Mouse (Mus musculus) gastrocnemius, postnatal 36 days (tissue): ENCODE measurements at regions not wholly inside any gene's neighbourhood (a gene's known extent, or its start where the extent isn't known, plus 50 kb on each side); places are given as distances from the start of the nearest gene placed in this dataset.
"Not testable (repeated sequence)": the region's sequence is repeated elsewhere in the genome, so short reads cannot be mapped to it uniquely, and the experiment has no call there.

Experiments
- DNase-seq, 2 experiments: peaks; one replicate each; pipeline ENCODE4 v3.0.0; 2022
- intact Hi-C: fragments of 180-260 bp; cut with DNase I; formaldehyde crosslinking; loops from one replicate; pipeline ENCODE4 v1.15.1; 2025

DNA sequence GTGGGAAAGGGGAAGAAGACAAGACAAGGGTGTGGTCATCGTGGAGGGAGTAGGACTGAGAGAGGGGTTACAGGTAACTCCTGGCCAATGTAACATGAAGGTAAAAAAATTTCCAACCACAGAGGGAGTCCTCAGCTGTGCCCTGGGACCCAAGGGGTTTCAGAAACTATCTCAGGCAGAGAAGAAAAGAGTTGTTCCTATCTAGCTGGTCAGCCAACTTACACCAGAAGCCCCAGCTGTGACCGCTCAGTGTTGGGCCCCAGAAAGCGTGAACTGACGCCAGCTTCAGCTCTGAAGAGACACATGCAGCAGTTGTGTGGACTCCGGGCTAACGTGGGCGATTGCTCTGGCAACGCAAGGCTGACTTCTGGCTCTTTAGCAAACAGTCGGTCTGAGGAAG, 52.2 kb downstream of the Rhob start:
- intact Hi-C loops: loop anchor here (2.0 kb wide), 2 partner anchors 49 to 121 kb away; no protein-coding TSS in a partner anchor

DNA sequence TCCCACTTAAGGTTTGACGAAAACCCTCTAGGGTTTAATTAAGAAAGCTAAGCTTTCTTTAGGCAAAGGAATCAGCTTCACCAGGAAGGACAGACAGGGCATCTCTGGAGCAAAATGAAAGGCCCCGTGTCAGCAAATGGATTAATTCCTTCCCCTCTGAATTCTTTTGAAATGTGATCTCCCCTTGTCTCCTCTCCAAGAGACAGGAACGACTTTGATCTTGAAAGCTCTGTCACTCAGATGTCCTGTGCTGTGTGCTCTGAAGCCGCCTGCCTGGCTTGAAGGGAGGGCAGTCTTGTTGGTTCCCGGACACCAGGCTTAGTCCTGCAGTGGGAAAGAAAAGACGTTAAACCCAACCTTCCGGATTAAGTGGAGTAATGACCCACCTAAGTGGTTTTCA, 52.8 kb downstream of the Rhob start:
- intact Hi-C loops: loop anchor here (2.0 kb wide), 2 partner anchors 50 to 120 kb away; no protein-coding TSS in a partner anchor
- DNase-seq: no peak

More for the DNA sequence above, 52.2 kb downstream of the Rhob start:
- no peak for DNase-seq

DNA sequence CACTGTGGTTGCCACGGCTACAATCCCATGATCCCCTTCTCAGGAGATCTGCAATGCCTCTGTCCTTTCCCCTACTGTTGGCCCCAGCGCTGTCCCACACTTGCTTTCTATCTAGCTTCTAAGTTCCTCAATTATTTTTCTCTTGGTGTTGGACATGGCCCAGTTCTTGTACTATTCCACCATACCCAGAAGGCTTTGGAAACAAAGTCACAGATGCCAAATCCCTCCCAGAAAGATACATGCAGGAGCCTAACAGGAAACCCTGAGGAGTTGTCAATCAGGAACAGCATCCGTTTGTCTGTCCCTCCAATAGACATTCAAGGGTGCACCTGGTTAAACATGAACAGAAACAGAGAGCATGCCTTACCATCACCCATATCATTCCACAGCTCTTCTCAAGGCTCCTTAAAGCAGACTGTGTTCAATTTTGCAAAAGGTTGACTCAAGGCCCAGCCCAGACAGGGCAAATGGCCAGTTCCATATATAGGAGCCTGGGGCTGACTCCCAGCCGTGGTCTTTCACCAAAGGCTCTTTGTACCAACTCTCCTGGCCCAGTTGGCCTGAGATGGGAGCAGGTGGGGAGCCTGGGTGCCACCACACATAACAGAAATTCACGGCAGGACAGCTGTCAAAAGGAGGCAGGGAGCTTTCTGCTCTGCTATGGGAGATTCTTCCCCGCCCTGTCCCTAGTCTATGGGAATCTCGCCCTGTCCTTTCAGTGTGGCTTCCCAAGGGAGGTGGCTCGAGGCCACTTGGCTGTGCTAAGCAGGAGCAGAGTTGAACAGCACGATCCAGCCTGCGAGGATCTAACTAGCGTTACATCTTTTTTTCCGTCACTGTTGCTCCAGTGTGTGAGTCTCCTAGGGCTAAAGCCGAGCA, 54.6 kb downstream of the Rhob start:
- intact Hi-C loops: loop anchor here (5.0 kb wide), 1 partner anchor 58 kb away; no protein-coding TSS in a partner anchor

DNA sequence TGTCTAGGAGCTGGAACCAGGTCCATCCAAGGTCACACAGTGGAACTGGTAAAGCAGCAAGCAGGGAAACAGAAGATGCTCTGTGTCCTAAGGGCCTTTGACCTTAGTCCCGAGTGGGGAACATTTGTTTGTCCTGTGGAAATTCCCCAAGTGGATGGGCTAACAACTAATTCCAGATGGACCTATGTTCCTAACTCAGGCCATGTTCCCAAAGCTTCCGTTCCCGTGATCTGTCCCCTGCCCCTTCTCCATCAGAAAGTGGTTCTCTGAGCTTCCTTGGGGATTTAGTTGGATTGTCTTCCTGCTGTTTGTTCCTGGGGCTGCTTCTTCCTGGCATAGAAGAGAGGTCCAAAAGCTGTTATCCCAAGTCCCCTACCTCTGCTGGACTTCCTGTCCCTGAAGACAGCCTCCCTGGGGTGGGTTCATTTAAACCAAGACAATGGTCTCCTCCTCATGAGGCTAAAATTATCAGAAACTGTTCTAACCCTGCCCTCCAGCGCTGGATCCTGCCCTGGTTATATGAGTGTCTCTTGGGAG, 55.8 kb downstream of the Rhob start:
- intact Hi-C loops: loop anchor here (5.0 kb wide), 1 partner anchor 57 kb away; no protein-coding TSS in a partner anchor
- DNase-seq: peak in 1 of 2 experiments; percentile 38

More for the DNA sequence above, 54.6 kb downstream of the Rhob start:
- peak; percentile 68 to 79 for DNase-seq

DNA sequence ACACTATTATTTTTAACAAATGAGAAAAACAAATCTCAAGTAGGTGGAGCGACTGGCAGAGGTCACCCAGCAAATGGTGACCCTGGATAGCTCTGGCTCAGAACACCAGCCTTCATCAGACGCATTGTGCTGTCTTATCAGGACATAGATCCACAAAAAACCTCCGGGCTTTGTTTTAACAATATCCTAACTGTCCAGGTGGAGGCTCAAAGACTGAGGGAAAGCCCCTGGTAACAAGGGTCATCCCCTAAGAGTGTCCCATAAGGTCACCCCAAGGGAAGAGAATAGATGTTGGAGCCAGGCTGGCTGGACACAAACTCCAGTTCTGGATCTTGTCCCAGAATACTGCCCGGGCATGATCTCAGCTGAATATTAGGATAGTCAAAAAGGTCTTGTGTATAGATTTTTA, 56.6 kb downstream of the Rhob start:
- no peak for DNase-seq
- intact Hi-C loops: loop anchor here (5.0 kb wide), 1 partner anchor 56 kb away; no protein-coding TSS in a partner anchor

DNA sequence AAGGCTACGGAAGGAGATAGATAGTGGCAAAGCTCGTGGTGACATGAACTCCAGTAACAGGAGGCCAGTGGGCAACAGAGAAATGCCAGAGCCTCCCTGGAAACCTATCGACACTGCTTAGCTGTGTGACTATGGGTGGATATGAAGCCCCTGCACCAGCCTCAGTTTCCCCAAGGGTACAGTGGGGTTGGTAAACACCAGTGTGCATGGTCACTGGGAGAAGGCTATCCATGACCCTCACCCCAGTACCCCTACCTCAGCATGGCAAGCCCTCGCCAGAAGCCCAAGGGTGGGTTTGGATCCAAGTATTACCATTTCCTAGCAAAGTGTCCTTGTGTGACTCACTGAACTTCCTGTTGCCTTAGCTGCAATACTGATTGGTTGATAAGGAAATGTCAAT, 58.5 kb downstream of the Rhob start:
- DNase-seq: no peak
- intact Hi-C loops: loop anchor here (5.0 kb wide), 1 partner anchor 54 kb away; no protein-coding TSS in a partner anchor

DNA sequence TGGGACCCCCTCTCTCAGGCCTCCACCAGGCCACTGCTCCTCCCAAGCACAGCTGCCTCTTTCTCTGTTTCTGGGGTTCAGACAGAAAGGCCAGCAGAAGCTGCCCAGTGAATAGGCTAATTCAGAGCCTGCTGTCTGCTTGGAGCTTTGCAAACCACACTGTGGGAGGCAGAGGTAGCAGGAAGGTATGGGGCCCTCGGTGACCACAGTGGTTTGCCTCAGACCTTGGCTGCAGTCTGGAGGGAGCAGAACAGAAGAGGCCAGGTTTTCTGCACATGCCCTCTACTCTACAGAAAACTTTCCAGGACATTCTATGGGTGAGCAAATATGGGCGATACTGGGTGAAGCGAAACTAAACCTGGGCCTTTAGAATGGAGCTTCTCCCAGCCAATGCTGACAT, 59.4 kb downstream of the Rhob start:
- DNase-seq: no peak
- intact Hi-C loops: loop anchor here (5.0 kb wide), 1 partner anchor 53 kb away; no protein-coding TSS in a partner anchor

DNA sequence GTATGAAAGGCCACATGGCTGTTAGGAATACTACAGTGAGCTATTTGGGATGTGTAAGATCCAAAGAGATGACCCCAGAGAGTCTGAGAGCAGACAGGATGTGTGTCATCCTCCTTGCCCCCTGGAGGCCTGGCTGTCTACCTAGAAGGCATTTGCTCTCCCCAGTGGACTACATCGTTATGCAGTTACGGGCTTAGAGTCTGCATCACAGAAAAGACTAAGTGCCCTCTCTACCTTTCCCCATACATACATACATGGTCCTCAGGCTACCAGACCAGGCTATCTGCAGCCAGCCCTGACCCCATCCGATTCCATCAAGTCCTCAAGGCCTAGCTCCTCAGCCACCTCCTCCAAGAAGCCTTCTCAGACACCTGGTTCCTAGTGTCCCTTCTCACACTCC, 59.9 kb downstream of the Rhob start:
- intact Hi-C loops: loop anchor here (5.0 kb wide), 2 partner anchors 53 to 108 kb away; no protein-coding TSS in a partner anchor

DNA sequence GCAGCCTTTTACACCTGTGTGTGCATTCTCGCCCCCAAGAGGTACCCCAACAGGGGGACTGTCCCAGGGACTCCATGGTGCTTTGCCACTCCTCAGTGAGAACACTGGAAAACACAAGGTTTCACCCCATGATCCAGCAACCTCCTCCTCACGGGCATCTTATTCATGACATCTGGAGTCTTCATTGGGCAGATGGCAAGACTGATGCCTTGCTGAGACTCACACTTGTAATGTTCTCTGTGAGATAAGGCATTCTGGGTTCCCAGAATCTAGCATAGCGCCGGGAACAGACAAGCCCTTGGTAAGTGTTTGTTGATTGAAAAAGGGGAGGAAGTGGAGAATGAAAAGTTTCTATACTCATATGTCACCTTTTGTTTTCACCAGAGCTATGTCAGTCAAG, 60.3 kb downstream of the Rhob start:
- DNase-seq: no peak
- intact Hi-C loops: loop anchor here (5.0 kb wide), 1 partner anchor 107 kb away; no protein-coding TSS in a partner anchor

More for the DNA sequence above, 59.9 kb downstream of the Rhob start:
- DNase-seq: no peak

DNA sequence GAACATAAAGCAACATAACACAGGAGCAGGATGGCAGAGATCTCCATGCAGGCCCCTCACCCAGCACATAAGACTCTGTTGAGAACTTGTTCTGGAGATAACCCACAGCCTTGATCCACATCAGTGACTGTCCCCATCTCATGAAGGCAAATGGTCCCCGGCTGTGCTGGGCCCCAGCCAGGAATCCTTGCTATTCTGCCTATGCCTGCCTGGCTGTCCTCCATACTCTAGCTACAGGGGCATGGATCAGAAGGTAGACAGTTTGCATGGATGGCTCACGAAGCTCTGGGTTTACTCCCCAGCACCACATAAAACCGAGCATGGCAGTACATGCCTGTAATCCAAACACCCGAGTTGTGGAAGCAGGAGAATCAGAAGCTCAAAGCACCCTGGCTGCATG, 61.2 kb downstream of the Rhob start:
- DNase-seq: no peak
- intact Hi-C loops: loop anchor here (5.0 kb wide), 1 partner anchor 106 kb away; no protein-coding TSS in a partner anchor

DNA sequence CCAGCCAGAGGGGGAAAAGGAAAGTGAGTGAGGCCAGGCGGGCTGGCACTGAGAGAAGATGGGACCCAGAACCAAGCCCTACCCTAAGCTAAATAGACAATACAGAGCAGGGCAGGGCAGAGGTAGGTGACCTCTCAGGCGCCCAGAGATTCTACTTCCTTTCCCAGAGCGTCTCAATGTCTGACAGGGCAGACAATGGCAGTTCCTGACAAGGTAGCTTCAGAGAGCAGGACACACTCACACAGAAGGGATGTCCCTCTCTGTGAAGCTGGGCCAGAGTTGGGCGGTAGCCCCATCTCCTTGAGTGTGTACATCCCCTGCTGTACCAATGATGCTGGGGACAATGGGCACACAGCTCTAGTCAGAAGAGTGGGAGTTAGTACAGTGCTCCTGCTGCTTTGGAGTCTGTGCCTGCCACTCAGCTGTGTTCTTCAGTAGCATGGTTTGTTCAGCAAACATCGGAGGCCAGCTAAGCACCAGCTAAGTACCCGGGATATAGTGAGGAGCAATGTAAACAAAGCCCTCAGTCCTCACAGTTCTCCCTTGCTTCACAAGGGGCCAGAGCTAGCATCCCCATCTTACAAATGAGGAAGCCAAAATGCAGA, 62.7 kb downstream of the Rhob start:
- DNase-seq: no peak
- intact Hi-C loops: loop anchor here (5.0 kb wide), 1 partner anchor 105 kb away; no protein-coding TSS in a partner anchor

DNA sequence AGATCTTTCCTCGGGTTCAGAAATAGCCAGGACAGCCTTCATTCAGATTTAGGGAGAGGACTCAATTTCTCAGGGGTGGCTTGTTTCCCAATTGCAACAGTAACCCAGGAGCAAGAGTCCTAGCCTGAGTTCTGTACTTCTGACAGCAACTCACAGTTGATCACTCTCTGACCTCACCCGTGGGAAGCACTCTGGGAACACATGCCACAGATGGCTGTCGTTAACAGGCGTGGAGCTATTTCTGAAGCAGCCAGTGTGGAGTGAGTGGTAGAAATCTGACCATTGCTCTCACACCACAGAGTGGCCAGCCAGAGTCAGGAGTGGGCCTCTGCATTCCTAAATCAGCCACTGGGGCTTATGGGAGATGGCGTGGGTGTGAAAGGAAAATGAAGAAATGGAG, 63.3 kb downstream of the Rhob start:
- DNase-seq: no peak
- intact Hi-C loops: loop anchor here (5.0 kb wide), 1 partner anchor 104 kb away; no protein-coding TSS in a partner anchor

DNA sequence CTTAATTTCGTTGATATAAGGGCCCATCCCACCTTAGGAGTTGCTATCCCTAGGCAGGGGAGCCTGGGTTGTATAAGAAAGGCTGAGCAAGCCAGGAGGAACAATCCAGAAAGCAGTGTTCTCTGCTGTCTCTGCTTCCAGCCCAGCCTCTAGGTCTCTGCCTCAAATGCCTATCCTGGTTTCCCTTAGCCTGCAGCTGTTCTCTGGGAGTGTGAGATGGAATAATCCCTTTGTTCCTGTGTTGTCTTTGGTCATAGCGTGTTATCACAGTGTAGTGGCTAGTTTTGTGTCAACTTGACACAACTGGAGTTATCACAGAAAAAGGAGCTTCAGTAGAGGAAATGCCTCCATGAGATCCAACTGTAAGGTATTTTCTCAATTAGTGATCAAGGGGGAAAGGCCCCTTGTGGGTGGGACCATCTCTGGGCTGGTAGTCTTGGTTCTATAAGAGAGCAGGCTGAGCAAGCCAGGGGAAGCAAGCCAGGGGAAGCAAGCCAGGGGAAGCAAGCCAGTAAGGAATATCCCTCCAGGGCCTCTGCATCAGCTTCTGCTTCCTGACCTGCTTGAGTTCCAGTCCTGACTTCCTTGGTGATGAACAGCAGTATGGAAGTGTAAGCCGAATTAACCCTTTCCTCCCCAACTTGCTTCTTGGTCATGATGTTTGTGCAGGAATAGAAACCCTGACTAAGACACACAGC, 64.0 kb downstream of the Rhob start:
- intact Hi-C loops: loop anchor here (5.0 kb wide), 1 partner anchor 103 kb away; no protein-coding TSS in a partner anchor
- not testable (repeated sequence) for DNase-seq

DNA sequence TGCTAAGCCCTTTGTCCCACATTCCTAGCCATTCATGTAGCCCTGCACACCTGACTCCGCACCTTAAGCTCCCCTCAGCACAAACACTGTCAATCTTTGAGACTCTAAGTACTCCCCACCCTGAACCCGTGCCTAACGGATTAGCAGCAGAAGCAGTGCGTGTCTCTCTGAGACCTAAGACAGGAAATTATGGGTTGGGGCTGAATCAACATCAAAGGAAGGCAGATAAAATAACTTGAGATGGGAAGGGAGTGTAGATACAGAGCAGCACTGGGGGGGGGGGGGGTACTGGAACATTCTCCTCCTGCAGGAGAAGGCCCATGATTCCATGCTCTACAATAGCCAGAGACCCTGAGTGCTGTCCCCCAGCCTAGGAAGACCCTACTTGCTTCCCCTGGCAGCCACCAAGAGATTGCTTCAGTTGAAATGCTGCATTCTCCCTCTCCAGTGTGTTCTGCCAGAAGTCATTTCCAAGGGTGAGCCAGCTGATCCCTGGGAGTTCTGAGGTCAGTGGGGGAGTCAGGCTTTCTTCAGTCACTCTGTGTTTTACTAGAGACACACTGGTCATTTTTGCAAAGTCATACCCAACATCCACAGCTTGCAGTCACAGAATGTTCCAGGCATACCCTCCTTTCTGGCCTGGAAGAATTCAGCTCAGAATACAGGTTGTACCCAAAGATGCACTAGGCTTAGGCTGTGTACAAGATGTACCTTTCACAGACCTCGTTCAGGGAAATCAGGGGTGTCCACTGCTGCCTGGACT, 71.4 kb downstream of the Rhob start:
- DNase-seq: no peak
- intact Hi-C loops: no loop called here

DNA sequence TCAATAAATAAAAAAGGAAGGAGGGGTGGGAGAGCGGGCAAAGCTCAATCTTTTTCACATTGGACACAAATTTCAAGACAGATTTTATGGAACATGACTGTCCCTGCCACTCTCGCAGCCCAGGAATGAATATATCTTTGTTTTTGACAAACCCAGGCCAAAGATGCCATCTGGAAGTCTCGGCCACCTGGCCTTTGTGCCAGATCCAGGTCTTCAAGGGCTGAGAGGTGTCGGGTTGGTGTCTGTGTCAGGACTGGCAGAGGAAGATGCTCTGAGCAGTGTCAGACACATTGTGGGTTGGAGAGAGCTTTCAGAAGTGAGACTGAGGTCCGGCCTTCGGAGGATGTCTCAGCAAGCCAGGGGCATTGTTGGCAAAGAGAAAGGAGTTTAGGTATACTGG, 75.3 kb downstream of the Rhob start:
- intact Hi-C loops: no loop called here
- DNase-seq: no peak

DNA sequence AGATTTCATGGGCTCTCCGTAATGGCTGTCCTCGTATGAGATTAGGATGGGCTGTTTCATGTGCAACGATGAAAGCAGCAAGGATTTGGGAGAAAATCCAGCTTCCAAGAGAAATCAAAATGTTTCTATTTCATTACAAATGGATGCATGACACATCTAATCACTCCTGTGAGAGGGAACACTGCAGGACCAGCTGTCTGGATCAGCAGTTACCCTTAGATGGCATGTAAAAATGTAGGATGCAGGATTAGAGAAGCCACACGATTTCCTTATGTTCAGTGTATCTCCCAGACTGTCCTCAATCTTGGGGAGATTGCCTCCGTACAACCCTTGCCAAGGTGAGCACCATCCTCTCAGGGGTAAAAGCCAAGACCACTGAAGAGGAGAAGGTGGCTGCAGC, 77.1 kb downstream of the Rhob start:
- intact Hi-C loops: no loop called here
- no peak for DNase-seq

DNA sequence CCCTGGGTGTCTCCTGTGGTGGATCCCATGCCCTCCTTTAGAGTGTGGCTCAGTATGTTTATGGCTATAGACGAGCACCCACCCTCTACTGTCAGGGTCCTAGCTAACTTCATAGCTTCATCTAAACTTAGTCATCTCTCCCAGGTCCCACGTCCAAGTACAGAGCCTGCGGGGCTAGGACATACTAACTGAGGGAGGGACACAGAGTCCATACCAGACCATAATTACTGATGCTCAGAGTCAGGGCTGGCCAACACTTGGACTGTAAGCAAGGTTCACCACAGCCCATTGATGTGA, 78.6 kb downstream of the Rhob start:
- intact Hi-C loops: no loop called here
- no peak for DNase-seq

DNA sequence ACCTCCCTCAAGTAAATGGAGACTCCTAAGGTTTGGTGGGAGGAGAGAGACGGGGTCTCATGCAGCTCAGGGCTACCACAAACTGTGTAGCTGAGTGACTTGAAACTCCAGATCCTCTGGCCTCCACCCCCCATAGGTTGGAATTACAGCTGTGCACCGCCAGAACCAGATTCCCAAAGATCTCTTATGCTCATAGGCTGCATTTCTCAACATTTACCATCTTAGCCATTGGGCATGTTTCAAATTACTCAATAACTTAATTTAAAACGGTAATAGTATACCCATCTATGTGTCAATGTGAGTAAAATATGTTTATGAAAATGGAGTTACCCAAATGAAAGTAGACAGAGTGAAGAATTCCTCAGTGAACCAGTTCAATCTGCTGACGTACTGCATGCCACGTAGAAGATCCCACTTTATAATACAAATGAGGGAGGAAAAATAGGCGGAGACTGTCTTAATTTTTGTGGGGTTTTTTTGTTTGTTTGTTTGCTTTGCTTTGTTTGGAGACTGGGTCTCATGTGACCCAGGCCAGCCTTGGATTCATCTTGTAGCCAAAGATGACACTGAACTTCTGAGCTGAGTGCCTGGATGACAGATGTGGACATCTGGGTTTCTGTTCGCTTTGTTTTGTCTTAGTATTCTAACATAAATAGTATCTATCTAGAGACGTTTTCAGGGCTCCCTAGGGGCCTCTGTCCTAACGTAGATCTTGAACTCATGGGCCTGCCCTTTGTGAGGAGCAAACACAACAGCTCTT, 79.1 kb downstream of the Rhob start:
- no peak for DNase-seq
- intact Hi-C loops: no loop called here

DNA sequence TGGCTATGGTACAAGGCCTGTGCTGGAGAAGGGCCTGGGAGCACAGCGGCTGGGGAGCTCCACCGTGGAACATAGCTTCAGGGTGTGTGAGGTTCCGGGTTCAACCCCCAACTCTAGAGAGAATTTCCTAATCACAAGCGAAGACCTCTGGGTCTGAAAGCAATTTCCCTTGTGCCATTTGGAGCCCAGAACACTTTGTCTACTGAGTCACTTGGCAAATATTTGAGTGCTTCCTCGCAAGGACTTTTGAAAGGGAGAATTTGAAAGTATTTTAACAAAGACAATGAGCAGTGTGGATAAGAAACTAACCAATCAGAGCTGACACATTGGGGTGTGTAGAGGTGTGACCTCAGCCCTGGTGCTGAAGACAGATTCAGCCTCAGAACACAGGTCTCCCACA, 80.9 kb downstream of the Rhob start:
- DNase-seq: no peak
- intact Hi-C loops: no loop called here
